Mouse (Mus musculus) gastrocnemius, adult 2 months (tissue): ENCODE measurements around the gene Cacnb4. TPM values are rescaled to one million over a fixed set of nuclear protein-coding genes. Genes with fewer than 3 reads are reported as not detected.

ENCODE experiments used
- DNase-seq: peaks from one replicate; pipeline ENCODE4 v3.0.0; 2022
- H3K27ac ChIP-seq: fragments of 200-600 bp; 2 replicates; pipeline ENCODE4 v1.8.1; 2022; ENCODE audit warnings: mild to moderate bottlenecking
- H3K4me3 ChIP-seq: fragments of 200-600 bp; 2 replicates; pipeline ENCODE4 v1.8.1; 2022; ENCODE audit warnings: mild to moderate bottlenecking, moderate library complexity
- CTCF ChIP-seq: fragments of 200-600 bp; IDR thresholded peaks from 2 replicates; pipeline ENCODE4 v1.8.1; 2022; ENCODE audit warnings: antibody characterized with exemption, mild to moderate bottlenecking, moderate library complexity
- intact Hi-C: fragments of 180-260 bp; cut with DNase I; formaldehyde crosslinking; loops from one replicate; pipeline ENCODE4 v1.15.1; 2025
- total RNA-seq, 2 experiments: library from RNA; stranded (reverse); gene quantifications; 2 replicates each; pipeline ENCODE4 v1.2.3; 2021

Cacnb4 gene
- total RNA-seq, 2 experiments from 2014 or later, result 0.20 to 0.31 TPM

DNA sequence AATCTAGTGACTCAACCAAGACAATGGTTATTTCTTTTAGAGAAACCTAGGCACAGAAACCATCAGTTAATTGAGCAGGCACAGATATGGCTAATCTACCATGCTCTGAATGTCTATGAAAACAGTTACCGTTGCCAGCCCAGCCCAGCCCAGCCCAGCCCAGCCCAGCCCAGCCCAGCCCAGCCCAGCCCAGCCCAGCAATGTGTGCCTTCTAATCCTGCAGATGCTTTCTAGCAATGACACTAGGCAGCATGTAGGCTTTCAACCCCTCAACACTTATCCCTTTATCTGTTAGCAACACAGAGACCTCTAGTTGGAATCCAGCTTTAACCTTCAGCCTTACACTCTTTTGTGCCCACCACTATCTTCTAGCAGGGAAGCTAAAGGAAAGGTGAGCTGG, 227.7 kb downstream of the Cacnb4 start:
- Histone ChIP-seq H3K27ac (no peak overlapping the region), H3K4me3 (no peak overlapping the region)
- intact Hi-C loops, result no loop called here
- DNase-seq, result no peak
- no peak for TF ChIP-seq CTCF

DNA sequence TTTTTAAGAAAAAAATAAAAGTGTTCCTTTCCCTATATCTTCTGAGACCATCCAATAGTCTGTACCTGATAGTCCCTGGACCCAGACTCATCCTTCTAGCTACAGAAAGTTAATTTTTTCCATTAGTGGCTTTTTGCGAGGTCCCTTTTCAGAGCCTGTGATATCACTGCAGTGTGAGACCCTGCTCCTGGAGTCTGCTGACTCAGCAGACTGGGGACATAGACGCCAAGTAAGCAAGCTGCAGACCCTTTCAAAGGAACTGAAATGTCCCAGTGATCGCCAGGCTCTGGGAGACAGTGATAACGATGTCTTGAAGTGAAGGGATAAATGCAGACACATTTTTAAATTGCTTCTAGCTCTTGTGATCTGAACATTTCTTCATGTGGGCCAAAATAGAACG, 230.0 kb downstream of the Cacnb4 start:
- intact Hi-C loops, result no loop called here
- TF ChIP-seq CTCF, result no peak
- no peak overlapping the region for H3K4me3 ChIP-seq
- no peak for DNase-seq
- no peak overlapping the region for H3K27ac ChIP-seq

DNA sequence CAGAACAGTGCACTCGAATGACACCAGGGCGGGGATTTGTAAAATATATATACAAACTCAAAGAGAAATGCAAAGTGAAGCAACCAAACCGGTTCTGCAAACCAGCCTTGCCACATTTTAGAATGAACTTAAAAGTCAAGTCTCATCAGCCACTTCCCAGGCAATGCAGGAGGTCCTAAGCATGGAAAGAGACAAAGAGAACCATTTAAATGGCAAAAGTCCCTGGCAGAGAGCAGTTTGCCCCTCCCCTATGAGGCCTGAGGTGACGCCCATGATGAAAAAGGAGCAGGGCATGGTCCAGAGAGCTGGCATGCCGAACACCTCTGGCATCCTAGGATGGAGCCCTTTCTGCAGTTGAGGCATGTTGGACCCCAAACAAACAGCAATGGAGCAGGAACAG, 234.5 kb downstream of the Cacnb4 start:
- no peak for TF ChIP-seq CTCF
- intact Hi-C loops, result no loop called here
- Histone ChIP-seq H3K4me3 (no peak overlapping the region), H3K27ac (no peak overlapping the region)
- no peak for DNase-seq

DNA sequence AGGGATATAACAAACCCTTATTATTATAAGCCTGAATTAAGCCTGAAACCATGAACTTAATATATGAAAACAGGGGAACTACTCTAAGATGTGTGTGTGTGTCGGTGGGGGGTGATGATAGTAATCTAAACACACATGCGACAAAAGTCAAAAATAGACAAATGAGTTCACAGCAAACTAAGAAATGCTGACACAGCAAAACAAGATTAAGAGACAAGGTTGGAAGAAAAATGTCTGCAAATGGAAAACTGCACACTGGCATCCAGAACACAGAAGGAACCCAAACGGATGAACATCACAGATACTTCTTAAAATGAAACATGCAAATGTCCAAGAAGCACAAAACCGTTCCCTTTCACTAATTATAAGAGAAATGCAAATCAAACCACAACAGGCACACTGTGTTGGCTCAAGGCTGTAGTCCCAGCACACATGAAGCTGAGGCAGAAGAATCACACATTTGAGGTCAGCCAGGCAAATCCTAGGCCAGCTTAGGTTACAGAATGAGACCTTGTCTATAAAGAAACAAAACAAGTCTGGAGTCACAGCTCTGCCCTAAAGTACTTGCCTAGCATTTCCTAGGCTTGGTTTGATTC, 236.1 kb downstream of the Cacnb4 start:
- DNase-seq, result no peak
- intact Hi-C loops, result no loop called here
- no peak overlapping the region for H3K27ac ChIP-seq
- no peak for TF ChIP-seq CTCF
- no peak overlapping the region for H3K4me3 ChIP-seq

DNA sequence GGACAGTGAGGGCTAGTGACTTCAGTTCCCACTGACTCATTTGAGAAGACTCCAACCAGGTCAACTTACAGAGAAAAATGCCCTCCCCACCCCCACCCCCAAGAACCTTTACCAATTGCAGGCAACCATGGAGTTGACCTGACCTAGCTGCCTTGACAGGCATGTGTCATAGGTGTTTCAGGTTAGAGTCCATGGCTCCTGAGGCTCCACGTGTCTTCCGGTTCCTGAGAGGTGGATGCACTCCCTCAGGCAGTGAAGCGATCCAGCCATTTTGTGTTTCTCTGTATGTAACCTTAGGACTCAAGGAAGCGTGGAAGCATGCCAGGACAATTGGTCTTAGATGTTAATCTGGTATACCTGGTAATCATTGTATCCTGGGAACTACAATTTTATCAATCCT, 238.2 kb downstream of the Cacnb4 start:
- Histone ChIP-seq H3K27ac (no peak overlapping the region), H3K4me3 (no peak overlapping the region)
- no peak for TF ChIP-seq CTCF
- no peak for DNase-seq
- intact Hi-C loops, result loop anchor here (5.0 kb wide), 1 partner anchor 139 kb away; no protein-coding TSS in a partner anchor

DNA sequence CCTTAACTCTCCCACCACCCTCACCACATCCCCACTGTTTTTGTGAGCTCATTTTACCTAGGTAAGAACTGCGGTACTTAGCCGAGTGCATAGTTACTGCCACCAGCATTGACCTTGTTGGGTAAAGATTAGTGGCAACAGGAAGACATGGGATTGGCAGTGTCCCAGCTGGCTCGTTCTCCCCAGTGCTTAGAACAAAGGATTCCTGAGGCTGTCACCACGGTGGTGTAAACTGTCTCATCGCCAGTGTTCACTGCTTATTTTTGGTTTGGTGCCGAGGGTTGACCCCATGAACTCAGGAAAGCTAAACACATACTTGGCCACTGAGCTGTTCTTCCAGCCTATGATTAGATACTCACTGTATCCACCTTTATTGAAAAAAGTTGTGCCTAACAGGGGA, 238.6 kb downstream of the Cacnb4 start:
- H3K27ac ChIP-seq, result no peak overlapping the region
- DNase-seq, result peak; percentile 40
- no peak for TF ChIP-seq CTCF
- intact Hi-C loops, result loop anchor here (5.0 kb wide), 1 partner anchor 139 kb away; no protein-coding TSS in a partner anchor
- H3K4me3 ChIP-seq, result no peak overlapping the region

DNA sequence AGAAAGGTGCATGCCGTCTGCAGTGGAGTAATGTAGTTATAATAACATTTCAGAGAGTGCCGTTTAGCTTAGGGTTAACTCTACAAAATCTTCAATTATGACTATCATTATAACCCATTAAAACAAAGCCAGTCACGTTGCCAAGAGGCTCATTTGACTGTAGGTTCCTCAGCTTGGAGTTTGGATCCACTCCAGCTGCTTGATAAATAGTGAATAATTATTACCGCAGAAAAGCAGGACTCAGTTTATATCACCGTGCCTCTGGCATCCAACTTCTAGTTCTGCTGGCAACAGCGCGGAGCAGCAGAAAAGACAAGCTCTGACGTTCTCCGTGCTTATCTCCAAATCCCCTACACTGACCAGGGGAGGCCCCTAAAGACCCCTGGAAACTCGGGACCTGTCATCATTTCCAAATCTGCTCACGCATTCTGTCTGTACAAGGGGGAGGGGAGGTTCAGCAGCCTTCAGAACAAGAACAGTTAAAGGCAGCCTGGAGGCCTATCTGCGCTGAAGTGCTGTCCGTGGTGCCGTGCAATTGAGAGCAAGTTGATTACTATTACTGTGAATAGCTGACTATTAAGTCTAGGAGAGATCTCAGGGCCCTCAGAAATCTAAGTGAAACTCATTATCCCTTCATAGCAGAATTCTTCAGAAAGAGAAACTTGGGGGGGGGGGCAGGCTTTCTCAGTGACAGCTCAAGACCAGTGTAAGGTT, 240.6 kb downstream of the Cacnb4 start:
- H3K4me3 ChIP-seq, result no peak overlapping the region
- intact Hi-C loops, result loop anchor here (5.0 kb wide), 1 partner anchor 141 kb away; no protein-coding TSS in a partner anchor
- no peak overlapping the region for H3K27ac ChIP-seq
- no peak for DNase-seq
- no peak for TF ChIP-seq CTCF

DNA sequence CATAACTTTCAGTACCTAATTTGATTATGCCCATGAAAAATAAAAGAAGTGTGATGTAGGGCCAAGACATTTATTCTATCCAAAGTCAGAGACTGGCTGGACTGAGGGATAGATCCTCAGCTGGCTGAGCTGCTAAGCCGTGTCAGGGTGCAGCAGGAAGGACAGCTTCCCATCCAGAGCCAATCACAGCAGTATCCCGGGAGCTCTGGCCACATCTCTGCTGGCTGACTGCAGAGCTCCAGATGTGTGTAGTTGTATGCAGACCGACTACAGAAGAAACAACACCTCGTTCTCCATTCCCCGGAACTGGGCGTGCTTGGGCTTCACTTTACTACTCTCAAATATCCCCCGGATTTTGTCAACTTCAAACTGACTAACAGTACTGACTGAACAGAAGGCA, 243.3 kb downstream of the Cacnb4 start:
- intact Hi-C loops, result no loop called here
- Histone ChIP-seq H3K27ac (no peak overlapping the region; the same call in 1 of the 2 replicates), H3K4me3 (no peak overlapping the region)
- DNase-seq, result peak; percentile 63
- TF ChIP-seq CTCF, result no peak

DNA sequence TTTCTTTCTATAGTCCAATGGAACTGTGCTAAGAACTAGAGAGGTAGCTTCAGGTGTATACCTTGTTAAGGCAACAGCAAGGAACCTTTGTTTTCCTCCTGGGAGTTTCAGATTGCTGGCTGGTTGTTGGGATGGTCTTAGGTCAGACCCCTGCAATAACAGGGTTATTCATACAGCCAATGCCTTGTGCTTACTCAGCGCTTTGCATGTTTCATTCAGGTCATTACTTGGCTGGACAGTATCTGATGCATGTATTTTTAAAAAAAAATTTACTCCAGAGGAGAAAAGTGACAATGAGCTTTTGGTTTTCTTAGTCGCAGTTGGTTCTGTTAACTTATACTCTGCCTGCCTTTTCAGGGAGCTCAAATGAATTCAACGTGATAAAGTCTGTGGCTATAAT, 249.2 kb downstream of the Cacnb4 start:
- H3K4me3 ChIP-seq, result no peak overlapping the region
- DNase-seq, result no peak
- intact Hi-C loops, result loop anchor here (5.0 kb wide), 1 partner anchor 165 kb away; no protein-coding TSS in a partner anchor
- no peak for TF ChIP-seq CTCF
- H3K27ac ChIP-seq, result no peak overlapping the region

DNA sequence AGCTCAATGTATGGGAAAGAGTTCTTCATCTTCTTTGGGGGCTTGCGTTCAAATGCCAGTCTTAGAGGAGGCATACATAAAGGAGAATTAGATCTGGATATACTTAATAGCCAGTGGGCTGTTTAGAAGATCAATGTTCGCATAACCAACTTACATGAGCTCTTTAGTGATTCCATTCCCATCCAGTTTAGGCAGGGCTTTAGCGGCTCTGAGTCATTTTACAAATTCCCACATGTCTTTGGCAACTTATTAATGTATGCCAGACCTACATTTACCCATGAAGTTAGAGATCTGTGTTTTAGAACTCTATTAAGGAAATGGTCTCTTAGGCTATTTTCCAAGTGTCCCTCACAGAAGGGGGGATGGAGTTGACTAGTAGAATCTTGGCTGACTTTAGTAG, 250.6 kb downstream of the Cacnb4 start:
- intact Hi-C loops, result loop anchor here (5.0 kb wide), 1 partner anchor 166 kb away; no protein-coding TSS in a partner anchor
- Histone ChIP-seq H3K4me3 (peak overlapping the region; percentile 100), H3K27ac (peak overlapping the region; percentile 95; the same call in 1 of the 2 replicates)
- DNase-seq, result no peak
- no peak for TF ChIP-seq CTCF

DNA sequence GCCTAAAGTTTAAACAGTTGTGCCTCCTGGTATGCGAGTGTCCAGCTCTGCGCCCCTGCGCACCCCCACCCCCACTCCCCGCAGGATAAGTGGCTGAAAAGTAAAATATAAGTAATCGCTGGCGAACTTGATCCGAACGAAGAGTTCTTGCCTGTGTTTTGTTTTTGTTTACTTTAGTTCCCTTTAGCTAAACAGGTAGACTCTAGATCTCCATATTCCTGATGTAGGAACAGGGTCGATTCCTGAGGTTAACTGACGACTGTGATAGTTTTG, 251.2 kb downstream of the Cacnb4 start:
- TF ChIP-seq CTCF, result no peak
- Histone ChIP-seq H3K27ac (peak overlapping the region; percentile 95), H3K4me3 (peak overlapping the region; percentile 100)
- no peak for DNase-seq
- intact Hi-C loops, result loop anchor here (5.0 kb wide), 1 partner anchor 167 kb away; no protein-coding TSS in a partner anchor

DNA sequence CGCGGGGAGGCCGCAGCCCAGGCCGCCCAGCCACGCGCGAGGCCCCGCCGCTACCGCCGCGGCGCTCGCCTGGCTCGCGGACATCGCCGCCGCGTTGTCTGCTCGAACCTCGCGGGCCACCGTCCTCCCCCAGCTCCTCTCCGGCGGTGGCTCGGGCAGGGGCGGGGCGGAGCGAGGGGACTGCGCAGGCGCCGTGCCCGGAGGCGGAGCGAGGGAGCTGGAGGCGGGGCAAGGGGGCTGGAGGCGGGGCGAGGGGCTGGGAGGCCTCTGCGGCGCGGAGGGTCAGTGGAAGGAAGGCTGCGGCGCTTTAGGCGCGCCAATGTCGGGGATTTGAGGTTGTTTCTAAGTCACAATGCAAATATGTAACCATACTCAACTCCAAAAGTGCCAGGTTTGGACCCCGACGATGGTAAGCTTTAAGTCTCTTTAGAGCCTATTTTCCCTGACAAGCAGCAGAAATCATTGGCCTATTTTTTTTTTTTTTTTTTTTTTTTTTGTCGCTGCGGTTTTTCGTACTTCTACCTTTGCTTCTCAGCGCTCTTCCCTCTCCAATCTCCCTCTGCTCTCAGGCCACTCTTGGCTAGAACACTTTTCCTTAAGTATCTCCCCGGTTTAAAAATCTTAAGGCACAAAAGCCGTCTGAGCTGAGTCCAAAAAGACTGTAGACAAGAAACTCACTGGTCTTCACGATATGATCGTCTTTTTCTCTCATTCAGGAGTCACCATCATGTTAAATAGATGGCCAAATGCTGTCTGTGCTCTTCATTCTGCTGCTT, 251.7 kb downstream of the Cacnb4 start, which contains the start of gene Arl5a:
Arl5a (minus strand) TSS at position 155 of the 776 bp plus-strand sequence.
- peak; percentile 98 for DNase-seq
- H3K27ac ChIP-seq, result peak within 1 kb of the TSS; percentile 95
- TF ChIP-seq CTCF, result no peak
- peak within 1 kb of the TSS; percentile 100 for H3K4me3 ChIP-seq
- intact Hi-C loops, result loop anchor here (5.0 kb wide), 1 partner anchor 167 kb away; no protein-coding TSS in a partner anchor

DNA sequence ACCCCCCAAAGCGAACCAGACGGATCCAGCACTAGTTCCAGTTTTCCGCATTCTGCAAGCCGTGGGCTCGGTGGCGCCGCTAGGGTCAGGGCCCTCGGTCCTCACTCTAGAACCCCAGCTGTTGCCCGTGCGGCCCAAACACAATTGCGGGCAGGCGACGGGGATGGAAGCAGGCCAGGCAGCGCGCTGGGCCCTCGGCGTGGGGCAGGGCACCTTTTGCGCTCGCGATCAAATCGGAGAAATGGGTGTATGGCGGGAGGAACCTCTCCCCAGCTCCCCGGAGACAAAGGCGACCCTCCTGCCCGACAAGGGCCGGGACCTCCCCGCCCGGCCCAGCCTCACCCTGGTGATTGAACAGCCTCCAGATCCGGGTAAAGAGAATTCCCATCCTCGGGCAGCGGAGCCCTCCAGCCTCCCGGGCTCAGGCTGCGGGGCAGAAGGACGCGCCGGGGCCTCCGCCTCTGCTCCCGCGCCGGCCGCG, 252.3 kb downstream of the Cacnb4 start:
- DNase-seq, result peak; percentile 75
- peak overlapping the region; percentile 100 for H3K4me3 ChIP-seq
- peak overlapping the region; percentile 95 for H3K27ac ChIP-seq
- intact Hi-C loops, result no loop called here
- TF ChIP-seq CTCF, result no peak; the same call in 1 of the 2 replicates
